ENCODE assay signal across 8 mouse cellular contexts in genomic region chr9:40336701-40337100, GRCm38 (mm10).
A peak's percentile ranks its signal among the peaks of the same experiment; 100 is the strongest.
DNase-seq lines count a peak whose midpoint lies in the region; ATAC-seq lines count a peak whose summit lies in the region.

No protein-coding gene starts in this region.

- H3K4me1 ChIP-seq in lung, embryonic 16.5 days (replicated peaks; ENCODE audit: control insufficient read depth, insufficient read depth, low read length), result peaks cover 2% of the 10 kb centered on the region; the same call in 1 of the 2 replicates
- no peaks in the 10 kb centered on the region for H3K4me1 ChIP-seq in limb, embryonic 10.5 days

- H3K36me3 ChIP-seq in lung, embryonic 16.5 days (ENCODE audit: control insufficient read depth, insufficient read depth, low read length), result no peaks in the 10 kb centered on the region
- no peaks in the 10 kb centered on the region for H3K36me3 ChIP-seq in limb, embryonic 10.5 days

- no peak overlapping the region for H3K9ac ChIP-seq in lung, embryonic 16.5 days (ENCODE audit: low read length)

- H3K27ac ChIP-seq in lung, embryonic 16.5 days (ENCODE audit: low read length), result peak overlapping the region; percentile 55
- H3K27ac ChIP-seq in limb, embryonic 10.5 days, result no peak overlapping the region

- no peak overlapping the region for H3K4me2 ChIP-seq in lung, embryonic 16.5 days (ENCODE audit: low read depth, low read length)

- ATAC-seq in lung, embryonic 16.5 days (ENCODE audit: low read depth), result peak; percentile 72

- WGBS in lung, embryonic 16.5 days, result 41% methylated on average over 5 of the region's 5 CpGs
- 89% methylated on average over 5 of the region's 5 CpGs for WGBS in limb, embryonic 10.5 days

- H3K9me3 ChIP-seq in lung, embryonic 16.5 days (ENCODE audit: control insufficient read depth, low read length), result no peaks in the 10 kb centered on the region
- H3K9me3 ChIP-seq in limb, embryonic 10.5 days (replicated peaks), result no peaks in the 10 kb centered on the region

- H3K27me3 ChIP-seq in lung, embryonic 16.5 days (ENCODE audit: control insufficient read depth, insufficient read depth, low read depth, low read length), result no peaks in the 10 kb centered on the region
- no peaks in the 10 kb centered on the region for H3K27me3 ChIP-seq in limb, embryonic 10.5 days (ENCODE audit: low read depth, poor library complexity, severe bottlenecking)

- DNase-seq in adrenal gland, postnatal 14 days, result peak; percentile 84
- DNase-seq in adrenal gland, postnatal 4 days (ENCODE audit: low spot score in 2 of 2), result no peak
- DNase-seq in lung, postnatal 10 days, result no peak
- DNase-seq in cerebellum, postnatal 14 days, result peak; percentile 72 to 76
- DNase-seq in kidney, postnatal 4 days, result peak; percentile 69 to 77
- DNase-seq in limb, embryonic 10.5 days (ENCODE audit: low spot score), result no peak
- no peak for DNase-seq in embryo, embryonic 9.5 days (ENCODE audit: extremely low spot score)

- no peak overlapping the region for H3K4me3 ChIP-seq in lung, embryonic 16.5 days (ENCODE audit: low read length)
- H3K4me3 ChIP-seq in limb, embryonic 10.5 days, result no peak overlapping the region

Comparison
In these comparisons a context has a peak if more than half of its experiments do, and no peak if none do; other contexts are left out.
1. DNase-seq: peak in adrenal gland, postnatal 14 days (single experiment), cerebellum, postnatal 14 days (2 of 2) and kidney, postnatal 4 days (2 of 2); none in adrenal gland, postnatal 4 days (0 of 2), lung, postnatal 10 days (single experiment), limb, embryonic 10.5 days (single experiment) and embryo, embryonic 9.5 days (single experiment).